Comparison of ENCODE assay signal across 10 mouse cellular contexts in genomic region chr7:80188579-80189125, GRCm38 (mm10). TPM values are rescaled to one million over a fixed set of nuclear protein-coding genes. Genes with fewer than 3 reads are reported as not detected.
DNase-seq lines count a peak whose midpoint lies in the region; ATAC-seq lines count a peak whose summit lies in the region.
"Had no signal": no experiment of that assay in that cellular context is flagged by ENCODE, and none has a peak within 500 bp of the region (broad histone marks: within the 10 kb centered on the region; RNA-seq: fewer than 3 reads in every experiment).

No protein-coding gene starts in this region.

- no peak overlapping the region for H3K4me3 ChIP-seq in kidney, embryonic 14.5 days (ENCODE audit: low read length)
- H3K4me3 ChIP-seq in embryonic facial prominence, embryonic 10.5 days = no peak overlapping the region
- H3K4me3 ChIP-seq in hindbrain, embryonic 14.5 days (replicated peaks; ENCODE audit: low read length) = no peak overlapping the region
- H3K4me3 ChIP-seq in neural tube, embryonic 13.5 days = no peak overlapping the region

- WGBS in kidney, embryonic 14.5 days = 65% methylated on average over 2 of the region's 2 CpGs
- 59% methylated on average over 2 of the region's 2 CpGs for WGBS in embryonic facial prominence, embryonic 10.5 days
- WGBS in hindbrain, embryonic 14.5 days = 64% methylated on average over 2 of the region's 2 CpGs
- 57% methylated on average over 2 of the region's 2 CpGs for WGBS in neural tube, embryonic 13.5 days

- H3K27ac ChIP-seq in kidney, embryonic 14.5 days (ENCODE audit: low read depth, low read length) = peak overlapping the region; percentile 13; the same call in 1 of the 2 replicates
- peak overlapping the region; percentile 69 for H3K27ac ChIP-seq in embryonic facial prominence, embryonic 10.5 days (replicated peaks)
- H3K27ac ChIP-seq in hindbrain, embryonic 14.5 days = peak overlapping the region; percentile 64
- peak overlapping the region; percentile 77 for H3K27ac ChIP-seq in neural tube, embryonic 13.5 days (replicated peaks)

- ATAC-seq in kidney, embryonic 14.5 days (ENCODE audit: low FRiP score, low TSS enrichment) = no peak
- no peak for ATAC-seq in hindbrain, embryonic 14.5 days (ENCODE audit: low FRiP score)
- no peak for ATAC-seq in neural tube, embryonic 13.5 days (ENCODE audit: low read depth)

- peaks cover 53% of the 10 kb centered on the region for H3K4me1 ChIP-seq in kidney, embryonic 14.5 days (ENCODE audit: control insufficient read depth, insufficient read depth, low read length)
- peaks cover 72% of the 10 kb centered on the region for H3K4me1 ChIP-seq in embryonic facial prominence, embryonic 10.5 days
- peaks cover 62% of the 10 kb centered on the region for H3K4me1 ChIP-seq in hindbrain, embryonic 14.5 days (replicated peaks; ENCODE audit: control insufficient read depth, insufficient read depth, low read length)
- peaks cover 81% of the 10 kb centered on the region for H3K4me1 ChIP-seq in neural tube, embryonic 13.5 days (replicated peaks)

- DNase-seq in kidney, adult 11 months = no peak
- DNase-seq in embryonic facial prominence, embryonic 10.5 days (ENCODE audit: low spot score) = no peak
- no peak for DNase-seq in hindbrain, embryonic 14.5 days (ENCODE audit: low spot score)
- no peak for DNase-seq in gastrocnemius, adult 18-20 months (ENCODE audit: low spot score)
- no peak for DNase-seq in cerebellum, postnatal 14 days
- no peak for DNase-seq in layer of hippocampus, postnatal 14 days (ENCODE audit: low spot score in 2 of 2)
- DNase-seq: cerebellum, adult 8-10 months; retina, postnatal 1 day had no signal

- no peaks in the 10 kb centered on the region for H3K9me3 ChIP-seq in kidney, embryonic 14.5 days (ENCODE audit: control insufficient read depth, low read length)
- H3K9me3 ChIP-seq in embryonic facial prominence, embryonic 10.5 days = no peaks in the 10 kb centered on the region
- H3K9me3 ChIP-seq in hindbrain, embryonic 14.5 days (ENCODE audit: control insufficient read depth, low read length) = no peaks in the 10 kb centered on the region
- H3K9me3 ChIP-seq in neural tube, embryonic 13.5 days = no peaks in the 10 kb centered on the region

- no peaks in the 10 kb centered on the region for H3K36me3 ChIP-seq in kidney, embryonic 14.5 days (ENCODE audit: control insufficient read depth, insufficient read depth, low read length)
- H3K36me3 ChIP-seq in embryonic facial prominence, embryonic 10.5 days (replicated peaks) = no peaks in the 10 kb centered on the region
- H3K36me3 ChIP-seq in hindbrain, embryonic 14.5 days (replicated peaks; ENCODE audit: control insufficient read depth, insufficient read depth) = no peaks in the 10 kb centered on the region
- no peaks in the 10 kb centered on the region for H3K36me3 ChIP-seq in neural tube, embryonic 13.5 days

- H3K4me2 ChIP-seq in kidney, embryonic 14.5 days (replicated peaks; ENCODE audit: low read depth, low read length) = 0 out of 2 replicates have a peak overlapping the region, but pooled peaks have one; percentile 4
- H3K4me2 ChIP-seq in hindbrain, embryonic 14.5 days (replicated peaks) = no peak overlapping the region
- H3K4me2 ChIP-seq in neural tube, embryonic 13.5 days = peak overlapping the region; percentile 26; the same call in 1 of the 2 replicates

- no peak overlapping the region for H3K9ac ChIP-seq in kidney, embryonic 14.5 days (ENCODE audit: low read depth, low read length)
- H3K9ac ChIP-seq in hindbrain, embryonic 14.5 days = no peak overlapping the region
- peak overlapping the region; percentile 4; the same call in 1 of the 2 replicates for H3K9ac ChIP-seq in neural tube, embryonic 13.5 days

- no peaks in the 10 kb centered on the region for H3K27me3 ChIP-seq in kidney, embryonic 14.5 days (ENCODE audit: control insufficient read depth, insufficient read depth, low read length)
- H3K27me3 ChIP-seq in embryonic facial prominence, embryonic 10.5 days (replicated peaks; ENCODE audit: low read depth, poor library complexity, severe bottlenecking) = peaks cover 14% of the 10 kb centered on the region; the same call in 1 of the 2 replicates
- no peaks in the 10 kb centered on the region for H3K27me3 ChIP-seq in hindbrain, embryonic 14.5 days (ENCODE audit: control insufficient read depth, insufficient read depth, low read length)
- no peaks in the 10 kb centered on the region for H3K27me3 ChIP-seq in neural tube, embryonic 13.5 days

RNA-seq across cellular contexts. Expression of gene Sema4b, which starts 2.0 kb away (rescaled TPM):
- 13.0 and 19.9 TPM in 2 replicates for polyA plus RNA-seq in kidney, embryonic 14.5 days (2014; fragmentation: Nextera tagmentation; extraction: Ambion mirVana)
- 11.4 and 11.9 TPM in 2 replicates for polyA plus RNA-seq in embryonic facial prominence, embryonic 10.5 days (2016; fragmentation: Nextera tagmentation; extraction: Ambion mirVana)
- 17.4 and 19.7 TPM in 2 replicates for polyA plus RNA-seq in hindbrain, embryonic 14.5 days (2014; fragmentation: Nextera tagmentation; extraction: Ambion mirVana)
- polyA plus RNA-seq in neural tube, embryonic 13.5 days (2015; fragmentation: Nextera tagmentation; extraction: Ambion mirVana) = 22.1 and 23.2 TPM in 2 replicates
- total RNA-seq in gastrocnemius, adult 18-20 months (2021) = 1 to 10 TPM; 1.2 to 1.7 TPM
- 10 to 100 TPM; 25.2 to 25.7 TPM for total RNA-seq in layer of hippocampus, postnatal 14 days (2021)

RNA-seq across cellular contexts. Expression of gene Cib1, which starts 44.0 kb away (rescaled TPM):
- polyA plus RNA-seq in kidney, embryonic 14.5 days (2014; fragmentation: Nextera tagmentation; extraction: Ambion mirVana) = 100 and 139 TPM in 2 replicates
- 67.4 and 70.8 TPM in 2 replicates for polyA plus RNA-seq in embryonic facial prominence, embryonic 10.5 days (2016; fragmentation: Nextera tagmentation; extraction: Ambion mirVana)
- 29.8 and 41.1 TPM in 2 replicates for polyA plus RNA-seq in hindbrain, embryonic 14.5 days (2014; fragmentation: Nextera tagmentation; extraction: Ambion mirVana)
- polyA plus RNA-seq in neural tube, embryonic 13.5 days (2015; fragmentation: Nextera tagmentation; extraction: Ambion mirVana) = 31.0 and 34.6 TPM in 2 replicates
- total RNA-seq in gastrocnemius, adult 18-20 months (2021) = 1 to 10 TPM; 5.2 to 8.8 TPM
- total RNA-seq in layer of hippocampus, postnatal 14 days (2021) = 10 to 100 TPM; 28.1 to 28.8 TPM

RNA-seq across cellular contexts. Expression of gene Gdpgp1, which starts 44.0 kb away (rescaled TPM):
- 3.3 and 5.3 TPM in 2 replicates for polyA plus RNA-seq in kidney, embryonic 14.5 days (2014; fragmentation: Nextera tagmentation; extraction: Ambion mirVana)
- polyA plus RNA-seq in embryonic facial prominence, embryonic 10.5 days (2016; fragmentation: Nextera tagmentation; extraction: Ambion mirVana) = 6.6 and 6.7 TPM in 2 replicates
- 3.4 and 3.8 TPM in 2 replicates for polyA plus RNA-seq in hindbrain, embryonic 14.5 days (2014; fragmentation: Nextera tagmentation; extraction: Ambion mirVana)
- polyA plus RNA-seq in neural tube, embryonic 13.5 days (2015; fragmentation: Nextera tagmentation; extraction: Ambion mirVana) = 4.5 TPM in 2 replicates
- total RNA-seq in gastrocnemius, adult 18-20 months (2021) = under 1 TPM; 0.81 to 0.91 TPM
- 1 to 10 TPM; 6.3 to 6.4 TPM for total RNA-seq in layer of hippocampus, postnatal 14 days (2021)

RNA-seq across cellular contexts. Expression of gene Ttll13, which starts 57.5 kb away (rescaled TPM):
- 0.47 and 1.7 TPM in 2 replicates for polyA plus RNA-seq in kidney, embryonic 14.5 days (2014; fragmentation: Nextera tagmentation; extraction: Ambion mirVana)
- 0.57 and 0.89 TPM in 2 replicates for polyA plus RNA-seq in embryonic facial prominence, embryonic 10.5 days (2016; fragmentation: Nextera tagmentation; extraction: Ambion mirVana)
- 1.3 and 1.7 TPM in 2 replicates for polyA plus RNA-seq in hindbrain, embryonic 14.5 days (2014; fragmentation: Nextera tagmentation; extraction: Ambion mirVana)
- polyA plus RNA-seq in neural tube, embryonic 13.5 days (2015; fragmentation: Nextera tagmentation; extraction: Ambion mirVana) = 1.6 and 2.8 TPM in 2 replicates
- total RNA-seq in gastrocnemius, adult 18-20 months (2021) = under 1 TPM in 1 of 2 experiments, not detected in 1; 0.18 TPM
- total RNA-seq in layer of hippocampus, postnatal 14 days (2021) = 1 to 10 TPM in 1 of 2 experiments, under 1 TPM in 1; 0.95 to 1.6 TPM

Comparison
In these comparisons a context has a peak if more than half of its experiments do, and no peak if none do; other contexts are left out.
1. H3K27ac ChIP-seq: peak in every context shown above with its lines; median percentile 77 in neural tube, embryonic 13.5 days; 69 in embryonic facial prominence, embryonic 10.5 days; 64 in hindbrain, embryonic 14.5 days; 13 in kidney, embryonic 14.5 days.